Mouse (Mus musculus) right cerebral cortex, postnatal 36 days (tissue): ENCODE data around the gene Socs2.
A peak's percentile ranks its signal among the peaks of the same experiment; 100 is the strongest.

Source experiments
- DNase-seq, 2 experiments: peaks; one replicate each; pipeline ENCODE4 v3.0.0; 2022; ENCODE audit warnings: low spot score in 2 of 2, mixed read lengths in 1 of 2

Socs2 gene

DNA sequence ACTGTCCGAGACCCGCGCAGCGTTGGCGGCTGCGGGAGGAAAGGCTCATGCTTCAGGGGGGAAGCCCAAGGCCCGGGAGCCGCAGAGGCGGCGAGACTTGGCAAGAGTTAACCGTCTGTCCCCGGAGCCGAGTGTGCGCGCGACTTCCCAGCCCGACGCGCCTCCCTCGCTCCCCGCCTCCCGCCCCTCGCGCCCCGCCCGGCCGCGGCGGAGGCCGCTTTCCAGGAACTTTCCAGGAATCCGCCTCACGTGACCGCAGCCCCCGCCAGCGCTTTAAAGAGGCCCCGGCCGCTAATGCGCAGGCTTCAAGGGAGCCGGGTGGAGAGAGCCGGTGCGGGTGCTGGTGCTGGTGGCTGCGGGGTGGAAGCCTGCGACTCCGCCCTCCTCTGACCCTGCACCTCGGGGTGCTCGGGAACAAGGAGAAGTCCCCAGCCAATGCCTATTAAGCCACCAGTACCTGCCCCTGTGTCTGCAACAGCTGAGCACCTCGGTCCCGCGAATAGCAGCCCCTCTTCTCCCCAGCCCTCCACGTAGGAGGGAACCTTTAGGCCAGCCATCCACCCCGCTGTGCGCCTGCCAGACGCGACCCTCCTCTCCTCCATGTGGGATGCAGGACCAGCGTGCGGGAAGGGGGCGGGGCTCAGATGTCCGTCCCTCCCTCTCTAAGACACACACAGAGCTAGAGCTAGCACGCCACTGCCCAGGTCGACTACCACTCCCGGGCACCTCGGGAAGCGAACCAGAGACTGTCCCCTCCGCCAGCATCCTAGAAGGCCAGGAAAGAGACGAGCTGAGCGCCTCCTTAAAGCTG, at the start of gene Socs2:
Gene Socs2, minus strand, starts transcription at position 496 of the 811 bp plus-strand sequence.
- DNase-seq: peak; percentile 87 to 89

DNA sequence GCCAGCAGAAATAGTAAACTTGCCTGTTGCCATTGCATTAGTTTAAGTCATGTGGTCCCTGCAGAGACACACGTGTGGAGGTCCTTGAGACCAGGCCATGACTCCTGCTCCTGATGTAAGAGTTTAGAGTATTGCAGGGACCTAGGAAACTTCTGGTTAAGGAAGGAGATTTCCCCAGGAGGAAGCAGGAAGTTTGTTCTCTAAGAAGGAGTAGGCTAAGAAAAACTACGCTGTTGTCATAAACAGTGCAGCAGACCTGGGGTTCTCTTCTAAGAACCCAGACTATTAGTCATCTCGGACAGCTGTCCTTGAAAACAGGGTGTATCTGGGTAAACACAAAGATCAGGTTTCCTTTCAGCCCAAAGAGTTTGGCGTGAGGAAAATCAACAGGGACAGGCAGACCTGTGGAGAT, 48.5 kb upstream of the Socs2 start:
- no peak for DNase-seq

DNA sequence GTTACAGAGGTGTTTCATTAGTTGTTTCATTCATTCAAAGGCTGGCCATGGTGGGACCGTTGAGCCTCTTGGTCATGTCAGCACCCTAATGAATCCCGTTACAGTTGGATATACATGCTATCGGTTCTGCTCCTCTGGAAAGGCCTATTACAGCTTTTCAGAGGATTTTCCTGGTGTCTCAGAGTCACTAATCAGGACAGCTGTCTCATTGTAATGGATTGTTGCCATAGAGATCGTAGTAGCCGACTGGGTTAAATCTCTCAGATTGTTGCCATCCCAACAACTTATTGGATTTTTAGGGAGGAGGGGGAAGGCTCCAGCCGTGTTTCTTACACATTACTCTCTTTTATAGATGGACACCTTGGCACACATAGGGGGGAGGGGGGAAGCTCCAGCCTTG, 47.5 kb upstream of the Socs2 start:
- no peak for DNase-seq

- DNase-seq: no peak
These were observed 45.3 kb upstream of the Socs2 start for GRCm38 (mm10) chr10:95462231-95462630.

GRCm38 (mm10) chr10:95461053-95461553, 44.1 kb upstream of the Socs2 start:
- DNase-seq: no peak

DNA sequence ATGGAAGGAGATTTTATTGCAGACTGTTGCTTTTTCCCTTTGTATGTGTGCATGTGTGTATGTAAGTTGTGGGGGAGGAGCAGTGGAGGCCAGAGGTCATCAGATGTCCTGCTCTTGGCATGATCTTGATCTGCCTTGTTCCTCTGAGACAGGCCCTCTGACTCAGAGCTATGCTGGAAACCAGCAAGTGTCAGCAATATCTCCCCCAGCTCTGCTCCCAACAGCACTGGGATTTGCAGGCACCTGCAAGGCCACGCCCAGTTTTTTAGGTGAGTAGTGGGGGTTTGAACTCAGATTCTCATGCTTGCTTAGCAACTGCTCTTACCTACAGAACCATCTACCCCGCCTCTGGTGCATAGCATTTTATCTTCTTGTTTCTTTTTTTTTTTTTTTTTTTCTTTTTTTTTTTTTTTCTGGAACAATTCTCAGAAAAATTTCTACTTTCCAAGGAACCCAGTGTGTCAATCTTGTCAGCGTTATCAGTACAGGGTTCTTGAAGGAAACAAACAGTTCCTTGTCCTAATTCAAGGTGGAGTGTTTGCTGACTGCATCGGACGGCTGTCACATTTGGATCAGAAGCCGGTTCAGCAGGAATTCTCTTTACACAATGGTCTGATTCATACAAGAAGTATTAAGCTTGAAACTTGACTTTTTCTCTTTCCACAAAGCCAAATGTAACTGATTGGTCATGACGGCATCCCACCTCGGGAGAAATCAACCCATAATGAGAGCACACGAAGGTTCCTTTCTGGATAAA, 41.2 kb upstream of the Socs2 start:
- DNase-seq: no peak

DNA sequence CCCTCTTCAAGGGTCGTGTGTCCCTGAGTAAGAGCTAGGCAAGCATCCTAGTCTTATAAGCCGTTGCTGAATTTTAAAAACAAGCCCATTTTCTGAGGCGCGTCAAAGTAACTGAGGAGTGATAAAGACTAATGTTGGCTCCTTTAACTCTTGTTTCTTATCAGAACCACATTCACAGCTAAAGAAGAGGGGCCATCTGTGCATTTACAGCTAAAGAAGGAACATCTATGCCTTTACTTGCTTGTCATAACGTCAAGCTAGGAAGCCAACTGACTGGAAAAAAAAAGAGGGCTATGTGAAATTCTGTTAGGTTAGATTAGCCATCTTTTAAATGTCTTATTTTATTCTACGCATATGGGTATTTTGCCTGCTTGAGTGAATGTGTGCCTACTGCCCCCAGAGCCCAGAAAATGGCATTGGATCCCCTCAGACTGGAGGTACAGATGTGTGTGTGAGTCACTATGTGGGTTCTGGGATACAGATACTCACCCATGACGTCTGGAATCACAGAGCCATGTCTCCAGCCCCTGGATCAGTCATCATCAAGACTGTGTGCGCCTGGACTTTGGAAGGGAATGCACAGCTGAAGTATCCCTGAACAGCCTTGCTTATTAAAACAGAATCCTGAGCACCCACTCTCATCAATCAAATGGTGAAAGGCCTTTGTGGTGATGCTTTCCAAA, 40.5 kb upstream of the Socs2 start:
- DNase-seq: no peak

DNA sequence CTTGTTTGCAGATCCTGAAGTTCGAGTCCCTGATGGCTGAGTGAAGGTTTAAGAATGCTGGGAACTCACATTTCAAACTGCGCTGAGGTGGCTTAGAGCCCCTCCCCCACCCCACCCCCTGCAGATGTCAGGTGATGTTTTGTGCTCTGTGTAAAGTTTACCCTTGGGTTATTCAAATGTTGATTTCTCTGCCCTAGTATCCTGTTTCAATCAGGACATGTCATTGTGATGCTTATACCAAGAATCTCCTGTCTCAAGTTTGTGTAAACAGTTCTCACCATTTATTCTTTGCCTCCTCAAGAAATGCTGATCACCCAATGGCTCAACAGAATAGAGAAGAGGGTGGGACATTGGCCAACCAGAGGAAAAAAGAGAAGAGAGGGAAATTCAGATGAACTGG, 39.1 kb upstream of the Socs2 start:
- DNase-seq: no peak

- no peak for DNase-seq
These were observed 36.3 kb upstream of the Socs2 start for GRCm38 (mm10) chr10:95453282-95453681.

DNA sequence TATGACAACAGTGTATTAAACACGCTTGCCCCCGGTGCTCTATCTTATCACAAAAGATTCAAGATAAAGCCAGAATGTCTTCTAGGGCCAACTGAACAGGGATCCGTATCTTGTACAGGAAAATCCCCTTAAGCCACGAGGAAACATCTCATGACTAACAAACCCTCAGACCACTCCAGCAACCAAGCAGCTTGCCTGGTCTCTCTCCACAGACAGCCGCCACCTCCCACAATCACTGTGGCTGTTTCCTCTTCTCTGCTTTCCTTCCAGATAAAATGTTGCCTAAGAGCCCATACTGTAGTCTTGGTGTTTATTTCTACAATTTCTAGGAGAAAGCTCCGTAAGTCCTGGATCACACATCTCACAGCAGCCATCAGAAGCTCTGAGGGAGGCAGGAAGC, 32.1 kb upstream of the Socs2 start:
- DNase-seq: no peak

GRCm38 (mm10) chr10:95447954-95448353, 31.0 kb upstream of the Socs2 start:
- DNase-seq: no peak

DNA sequence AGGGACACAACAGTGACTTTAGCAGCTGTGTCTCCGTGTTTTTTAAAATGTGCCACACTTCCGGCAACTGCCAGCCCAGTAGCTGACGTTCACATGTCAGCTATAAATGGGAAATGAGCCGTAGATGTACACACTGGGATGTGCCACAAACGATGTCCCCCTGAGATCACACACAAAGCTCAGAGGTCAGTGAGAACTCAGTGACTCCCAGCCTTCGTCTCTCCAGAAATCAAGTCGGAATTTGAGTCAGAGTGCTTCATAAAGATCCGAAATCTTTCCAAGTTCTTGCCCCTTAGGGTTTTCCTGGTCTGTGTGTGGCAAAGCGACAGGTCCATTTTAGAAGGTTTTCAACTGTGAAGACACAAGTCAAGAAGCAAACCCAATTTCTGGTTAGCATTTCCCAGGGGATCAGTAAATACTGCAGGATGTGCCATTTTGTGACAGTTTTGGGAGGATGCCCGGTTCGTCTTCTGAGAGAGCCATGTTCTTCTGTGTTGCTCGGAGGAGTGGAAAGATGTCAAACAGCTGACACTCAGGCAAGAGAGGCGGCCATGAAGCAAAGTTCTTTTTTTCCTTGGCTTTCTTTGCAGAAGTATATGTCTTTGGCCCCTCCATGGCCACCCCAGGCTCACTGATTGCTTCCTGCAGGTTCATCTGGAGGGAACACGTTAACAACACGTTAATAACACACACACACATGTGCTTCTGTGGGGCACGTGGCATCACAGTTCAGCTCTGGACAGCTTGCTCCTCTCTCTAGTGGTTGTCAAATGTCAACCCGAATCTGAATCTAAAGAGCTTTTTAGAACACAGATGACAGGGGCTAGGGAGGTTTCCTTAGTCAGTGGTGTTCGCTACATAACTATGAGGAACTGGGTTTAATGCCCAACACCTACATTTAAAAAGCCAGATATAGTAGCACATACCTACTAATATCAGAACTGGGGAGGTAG, 28.4 kb upstream of the Socs2 start:
- no peak for DNase-seq

- DNase-seq: no peak
These were observed 25.4 kb upstream of the Socs2 start for GRCm38 (mm10) chr10:95442334-95442733.

DNA sequence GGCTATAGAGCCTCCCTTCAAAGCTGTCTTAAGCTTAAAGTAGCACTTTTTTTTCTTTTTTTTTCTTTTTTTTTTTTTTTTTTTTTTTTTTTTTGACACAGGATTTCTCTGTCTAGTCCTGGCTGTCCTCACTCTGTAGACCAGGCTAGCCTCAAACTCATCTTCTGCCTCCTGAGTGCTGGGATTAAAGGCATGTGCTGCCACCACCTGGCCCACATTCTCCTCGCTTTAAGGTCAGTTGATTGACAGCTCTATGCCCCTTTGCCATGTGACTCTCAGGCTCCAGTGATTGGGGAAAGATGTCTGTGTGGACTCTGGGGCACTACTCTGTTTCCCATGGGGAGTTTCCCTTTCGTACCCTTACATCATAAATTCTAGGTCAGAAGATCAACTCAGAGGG, 23.6 kb upstream of the Socs2 start:
- no peak for DNase-seq

- no peak for DNase-seq
These were observed 22.8 kb upstream of the Socs2 start for GRCm38 (mm10) chr10:95439718-95440339.

DNA sequence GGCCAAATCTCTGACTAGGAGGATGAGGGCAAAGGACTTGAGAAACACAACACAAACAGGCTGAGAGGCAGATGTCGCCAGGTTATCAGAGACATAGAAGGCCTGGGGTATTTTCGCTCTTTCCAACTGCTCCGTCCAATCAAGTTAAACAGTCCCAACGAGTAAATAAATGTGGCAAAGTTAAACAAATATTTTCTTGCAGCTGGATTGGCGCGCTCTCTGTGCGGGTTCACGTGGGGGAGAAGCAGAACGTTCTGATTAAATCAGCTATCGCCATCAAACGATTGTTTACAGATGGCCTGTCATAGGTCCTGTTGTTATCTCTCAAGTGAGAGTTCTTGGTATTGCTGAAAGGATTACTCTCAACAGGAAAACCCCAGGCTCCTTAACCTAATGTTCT, 22.0 kb upstream of the Socs2 start:
- DNase-seq: no peak

DNA sequence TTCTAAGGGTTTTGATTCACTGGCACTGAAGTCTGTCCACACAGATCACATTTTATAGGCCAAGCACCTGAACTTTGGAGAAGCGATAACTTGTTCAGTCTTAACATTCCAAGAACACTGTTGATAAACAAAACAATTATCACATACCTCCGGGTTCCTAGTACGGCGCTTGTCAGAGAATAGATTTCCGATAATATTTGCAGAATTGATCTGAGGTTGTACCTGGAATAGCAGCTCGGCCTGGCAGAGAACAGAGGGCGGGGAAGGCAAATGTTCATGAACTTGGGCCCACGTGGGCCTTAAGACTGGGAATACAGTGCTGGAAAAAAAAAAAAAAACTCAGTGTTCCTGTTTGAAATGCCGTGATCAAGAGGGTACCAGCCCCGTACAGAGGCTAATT, 13.3 kb upstream of the Socs2 start:
- no peak for DNase-seq

- DNase-seq: no peak
These were observed 12.1 kb upstream of the Socs2 start for GRCm38 (mm10) chr10:95429111-95429510.

DNA sequence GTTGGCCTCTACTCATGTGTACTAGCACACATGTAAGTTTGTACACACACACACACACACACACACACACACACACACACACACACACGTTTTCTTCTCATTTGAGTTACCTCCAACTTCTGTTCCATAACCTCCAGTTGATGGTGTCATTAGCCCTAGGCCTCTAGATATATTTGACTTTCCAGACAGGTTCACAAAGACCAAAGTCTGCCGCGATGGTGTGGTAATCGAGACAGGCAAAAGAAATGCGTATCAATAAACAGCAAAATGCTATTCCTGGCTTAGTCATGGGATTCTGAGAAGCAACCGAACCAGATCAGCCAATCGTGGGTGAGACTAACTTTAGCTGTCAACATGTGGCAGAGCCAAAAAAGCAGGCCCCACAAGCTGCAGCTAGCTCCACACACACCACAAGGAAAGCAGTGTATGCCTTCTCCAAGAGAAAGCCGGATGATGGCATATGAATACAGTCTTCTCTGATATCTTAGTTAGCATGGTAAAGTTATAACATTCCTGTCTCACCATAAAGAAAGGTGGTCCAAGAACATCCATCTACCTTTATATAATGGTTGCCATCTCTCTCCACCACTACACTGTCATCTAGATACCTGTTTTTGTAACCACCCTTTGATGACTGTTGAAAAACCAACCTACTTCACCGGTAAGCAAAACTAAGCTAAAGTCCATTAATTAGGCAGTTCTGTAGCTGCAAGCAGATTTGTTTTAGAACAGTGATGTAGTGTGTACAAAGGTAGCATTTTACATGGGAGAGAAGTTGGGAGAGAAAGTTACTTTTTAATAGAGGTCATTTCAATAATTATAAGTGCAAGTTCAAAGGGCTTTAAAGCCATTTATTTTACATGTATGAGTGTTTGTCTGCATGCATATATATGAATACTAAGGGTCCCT, 9.5 kb upstream of the Socs2 start:
- DNase-seq: no peak

- no peak for DNase-seq
These were observed 5.7 kb upstream of the Socs2 start for GRCm38 (mm10) chr10:95422681-95423080.
